Mouse (Mus musculus): ENCODE data around the gene Tspear.

GRCm38 (mm10) chr10:77861675-77862074 lies 175.3 kb downstream of the Tspear start, which contains the start of gene Gm3285:
- no peak for TF ChIP-seq POLR2A (IDR thresholded peaks at IDR 0.05; ENCODE audit: borderline replicate concordance, insufficient read depth, low read length)
- TF ChIP-seq CTCF (IDR thresholded peaks at IDR 0.05; ENCODE audit: borderline replicate concordance, insufficient read depth, low read depth, low read length), result no peak

All from cerebellum, adult 2 months (tissue).